Mouse (Mus musculus) stomach, adult 2 months (tissue): ENCODE data around the gene Nr5a2. TPM values are rescaled to one million over a fixed set of nuclear protein-coding genes. Genes with fewer than 3 reads are reported as not detected.

ENCODE experiments used
- polyA plus RNA-seq: library from polyadenylated mRNA; depleted of rRNA; stranded (reverse); fragments of >200 nt; gene quantifications from 2 replicates; pipeline ENCODE4 v1.2.3, GENCODE M21; 2012; rRNA removed

Gene Nr5a2
- 0.06 and 0.13 TPM in 2 replicates for polyA plus RNA-seq

DNA sequence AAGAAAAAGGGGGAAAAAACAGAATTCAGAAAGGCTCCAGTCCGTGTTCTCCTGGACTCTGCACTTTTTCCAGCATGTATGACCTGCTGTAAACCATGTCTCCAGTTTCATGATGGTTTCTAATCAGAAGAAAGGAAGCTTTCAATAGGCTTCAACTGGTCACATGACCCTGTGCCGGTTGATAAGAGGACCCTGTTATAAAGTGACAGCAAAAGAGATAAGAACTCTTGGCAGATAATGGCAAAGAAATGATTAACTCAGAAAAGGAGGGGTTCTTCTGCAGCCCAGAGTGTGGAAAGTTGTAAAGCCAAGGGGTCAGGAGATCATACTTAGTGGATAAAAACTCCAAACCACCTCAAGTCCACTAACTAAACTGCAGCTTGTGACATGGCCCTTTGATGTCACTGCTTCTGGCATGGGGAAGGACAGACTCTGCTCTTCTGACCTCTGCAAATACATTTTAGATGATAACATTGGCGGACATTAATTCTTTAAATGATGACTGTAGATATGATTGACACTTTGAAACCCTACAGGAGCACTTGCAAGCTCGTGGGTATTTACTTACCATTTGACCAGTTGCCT, at the start of gene Nr5a2:
Gene Nr5a2, minus strand, starts transcription at position 21 of the 585 bp plus-strand sequence.

